Mouse (Mus musculus) liver, adult 2 months (tissue): ENCODE measurements at regions not wholly inside any gene's neighbourhood (a gene's known extent, or its start where the extent isn't known, plus 50 kb on each side); places are given as distances from the start of the nearest gene placed in this dataset.

Source experiments
- CTCF ChIP-seq: fragments of 200-500 bp; IDR thresholded peaks from 2 replicates; pipeline ENCODE4 v1.5.1; 2011; ENCODE audit warnings: low read depth, low read length, control low read depth
- POLR2A ChIP-seq: fragments of 200-500 bp; IDR thresholded peaks from 2 replicates; pipeline ENCODE4 v1.6.1; 2011; ENCODE audit warnings: low read length, control low read depth; ENCODE audit not compliant: insufficient read depth; ENCODE audit errors: extremely low read depth

DNA sequence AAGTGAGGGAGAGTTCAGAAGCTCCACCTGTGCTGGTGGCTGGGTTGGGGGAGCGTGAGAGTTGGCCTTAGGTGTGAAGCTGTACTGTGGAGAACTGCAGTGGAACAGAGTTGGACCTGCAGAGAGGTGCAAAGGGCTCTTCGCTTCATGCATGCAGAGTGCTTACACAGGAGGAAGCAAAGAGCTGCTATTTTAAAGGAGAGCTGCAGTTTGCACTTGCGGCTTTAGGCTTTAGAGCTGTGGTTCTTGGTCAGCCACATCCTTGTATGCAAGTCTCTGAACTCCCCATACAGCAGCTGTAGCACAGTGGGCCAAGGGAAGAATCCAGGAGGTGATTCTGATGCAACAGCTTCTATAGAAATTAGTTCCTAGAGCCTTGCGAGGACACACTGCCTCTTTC is 334.0 kb upstream of the Id2 start:
- TF ChIP-seq CTCF, result no peak
- TF ChIP-seq POLR2A, result no peak
